Mouse (Mus musculus) C2C12 (cell line): Measurements from ENCODE around the gene Timp3.

Experiments used
- CTCF ChIP-seq: IDR thresholded peaks from one replicate; pipeline ENCODE4 v1.5.1; 2011; ENCODE audit not compliant: control insufficient read depth, insufficient read depth, insufficient read length
- FOSL1 ChIP-seq: IDR thresholded peaks from one replicate; pipeline ENCODE4 v1.8.0; 2011; ENCODE audit warnings: mild to moderate bottlenecking, low read length; ENCODE audit not compliant: poor library complexity, insufficient read depth, severe bottlenecking
- MYOG ChIP-seq: IDR thresholded peaks from one replicate; pipeline ENCODE4 v1.6.1; 2011; ENCODE audit not compliant: control insufficient read depth, insufficient read length; ENCODE audit errors: extremely low read depth

DNA sequence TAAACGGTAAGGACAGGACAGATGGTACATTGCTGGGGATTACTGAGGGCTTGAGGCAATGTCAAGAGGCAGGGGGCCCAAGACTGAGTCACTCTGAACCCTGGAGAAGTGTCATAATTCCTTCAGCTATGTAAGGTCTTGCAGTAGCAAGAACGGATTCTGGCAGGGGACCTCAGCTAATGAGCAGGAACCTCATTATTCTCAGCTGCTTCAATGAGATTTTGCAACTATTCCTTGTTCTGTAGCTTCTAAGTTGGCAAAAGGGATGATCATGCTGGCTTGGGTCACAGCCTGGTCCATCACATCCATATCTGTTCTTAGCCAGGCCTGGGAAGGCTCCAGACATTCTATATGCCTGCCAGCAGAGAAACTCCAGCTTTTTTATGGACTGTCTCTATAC is 59.0 kb downstream of the Timp3 start:
- TF ChIP-seq CTCF = no peak
- TF ChIP-seq MYOG = no peak
- no peak for TF ChIP-seq FOSL1
